Mouse (Mus musculus) midbrain, embryonic 13.5 days (tissue): ENCODE measurements at regions not wholly inside any gene's neighbourhood (a gene's known extent, or its start where the extent isn't known, plus 50 kb on each side); places are given as distances from the start of the nearest gene placed in this dataset.

ENCODE experiments used
- ATAC-seq: fragments of 200-750 bp; cut with Nextera tagmentation; 2 replicates; pipeline ENCODE4 v1.8.0; 2017; ENCODE audit warnings: mild to moderate bottlenecking, moderate TSS enrichment, moderate library complexity
- H3K27ac ChIP-seq: fragments of 300-500 bp; sonication (generic); 2 replicates; pipeline ENCODE4 v1.5.1; 2015; ENCODE audit warnings: inconsistent platforms, mild to moderate bottlenecking, moderate library complexity
- H3K27me3 ChIP-seq: fragments of 300-500 bp; sonication (generic); 2 replicates; pipeline ENCODE4 v1.6.1; 2015; ENCODE audit warnings: mild to moderate bottlenecking, inconsistent platforms
- H3K36me3 ChIP-seq: fragments of 300-500 bp; sonication (generic); 2 replicates; pipeline ENCODE4 v1.6.1; 2015; ENCODE audit warnings: mild to moderate bottlenecking, inconsistent platforms
- H3K4me1 ChIP-seq: fragments of 300-500 bp; sonication (generic); replicated peaks from 2 replicates; pipeline ENCODE4 v1.6.1; 2015; ENCODE audit warnings: inconsistent platforms
- H3K4me2 ChIP-seq: fragments of 300-500 bp; sonication (generic); replicated peaks from 2 replicates; pipeline ENCODE4 v1.6.1; 2015; ENCODE audit warnings: moderate library complexity, mild to moderate bottlenecking, inconsistent platforms
- H3K4me3 ChIP-seq: fragments of 300-500 bp; sonication (generic); replicated peaks from 2 replicates; pipeline ENCODE4 v1.5.1; 2015; ENCODE audit warnings: mild to moderate bottlenecking, inconsistent platforms
- H3K9ac ChIP-seq: fragments of 300-500 bp; sonication (generic); replicated peaks from 2 replicates; pipeline ENCODE4 v1.6.1; 2015; ENCODE audit warnings: mild to moderate bottlenecking, inconsistent platforms
- H3K9me3 ChIP-seq: fragments of 300-500 bp; sonication (generic); 2 replicates; pipeline ENCODE4 v1.6.1; 2016; ENCODE audit warnings: mild to moderate bottlenecking, inconsistent platforms
- WGBS: fragments of 180-500 bp; shearing (Covaris S2); methylation state at CpG from one replicate; pipeline ENCODE4 v1.1.7; 2015; 5-methylcytosine and 5-hydroxymethylcytosine counted together

DNA sequence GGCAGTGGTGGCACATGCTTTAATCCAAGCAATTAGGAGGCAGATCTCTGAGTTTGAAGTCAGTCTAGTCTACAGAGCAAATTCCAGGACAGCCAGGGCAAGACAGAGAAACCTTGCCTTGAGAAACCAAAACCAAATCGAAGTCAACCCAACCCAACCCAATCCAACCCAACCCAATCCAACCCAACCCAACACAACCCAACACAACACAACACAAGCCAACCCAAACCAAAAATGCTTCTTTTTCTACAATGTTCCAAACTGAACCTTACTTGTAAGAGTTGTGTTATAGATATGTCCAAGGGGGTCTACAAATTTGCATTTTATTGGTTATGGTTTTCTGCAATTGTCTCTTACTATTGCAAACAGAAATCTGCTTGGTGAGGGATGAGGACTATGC lies 52.8 kb upstream of the Chodl start:
- H3K36me3 ChIP-seq, result no peaks in the 10 kb centered on the region
- H3K4me3 ChIP-seq, result no peak overlapping the region
- H3K27ac ChIP-seq, result no peak overlapping the region
- no peak overlapping the region for H3K4me2 ChIP-seq
- no peaks in the 10 kb centered on the region for H3K9me3 ChIP-seq
- no peaks in the 10 kb centered on the region for H3K4me1 ChIP-seq
- 88% methylated on average over 1 of the region's 1 CpGs for WGBS
- no peaks in the 10 kb centered on the region for H3K27me3 ChIP-seq
- no peak overlapping the region for H3K9ac ChIP-seq
- no peak for ATAC-seq

GRCm38 (mm10) chr16:78859006-78859405 lies 71.7 kb upstream of the Chodl start:
- 83% methylated on average over 4 of the region's 4 CpGs for WGBS

DNA sequence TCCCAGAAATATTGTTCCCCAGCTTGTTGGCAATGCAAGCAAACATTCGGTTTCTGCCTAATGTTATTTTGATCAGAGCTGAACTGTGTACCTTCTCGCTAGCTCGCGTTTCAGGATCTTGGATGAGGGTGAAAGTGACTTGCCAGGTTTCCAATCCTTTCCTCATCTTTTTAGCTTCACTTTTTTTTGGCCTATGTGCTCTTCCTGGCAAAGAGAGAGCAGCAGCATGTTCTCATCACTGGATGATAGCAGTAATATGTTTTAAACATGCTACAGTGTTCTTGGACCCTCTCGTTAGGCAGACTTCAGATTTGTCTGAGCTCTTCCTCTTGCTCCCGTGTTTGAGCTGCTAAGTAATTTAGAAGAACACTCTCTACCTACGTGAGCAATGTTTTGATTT lies 99.8 kb upstream of the Chodl start:
- no peaks in the 10 kb centered on the region for H3K9me3 ChIP-seq
- no peak for ATAC-seq

More at GRCm38 (mm10) chr16:78859006-78859405, 71.7 kb upstream of the Chodl start:
- H3K4me1 ChIP-seq, result no peaks in the 10 kb centered on the region
- no peaks in the 10 kb centered on the region for H3K9me3 ChIP-seq
- no peak overlapping the region for H3K9ac ChIP-seq
- no peak overlapping the region for H3K4me2 ChIP-seq
- H3K27ac ChIP-seq, result no peak overlapping the region
- H3K27me3 ChIP-seq, result no peaks in the 10 kb centered on the region
- no peaks in the 10 kb centered on the region for H3K36me3 ChIP-seq
- no peak overlapping the region for H3K4me3 ChIP-seq
- ATAC-seq, result no peak

DNA sequence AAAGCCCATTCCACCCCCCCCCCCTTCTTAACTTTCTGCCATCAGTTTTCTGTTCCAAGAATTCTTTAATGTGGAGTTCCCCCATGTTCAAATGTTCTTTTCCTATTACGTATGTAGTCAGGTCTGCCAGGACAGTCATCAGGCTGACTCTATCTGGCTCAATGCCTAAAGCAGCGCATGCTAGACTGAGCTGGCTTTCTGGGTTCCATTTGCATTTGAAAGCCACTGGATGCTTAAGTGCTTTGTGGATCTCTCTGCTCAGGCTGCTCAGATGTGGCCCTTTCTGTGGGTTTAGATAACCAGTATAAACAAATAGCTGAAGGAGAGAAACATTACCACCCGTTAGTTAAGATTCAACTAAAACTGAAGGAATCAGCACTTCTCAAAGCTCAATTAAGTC lies 103.0 kb upstream of the Chodl start:
- peaks cover 11% of the 10 kb centered on the region for H3K4me1 ChIP-seq
- H3K36me3 ChIP-seq, result no peaks in the 10 kb centered on the region
- no peaks in the 10 kb centered on the region for H3K27me3 ChIP-seq
- WGBS, result 10% methylated on average over 3 of the region's 3 CpGs
- no peak overlapping the region for H3K4me2 ChIP-seq
- peak; percentile 96 for ATAC-seq
- no peaks in the 10 kb centered on the region for H3K9me3 ChIP-seq
- no peak overlapping the region; the same call in 1 of the 2 replicates for H3K27ac ChIP-seq
- no peak overlapping the region for H3K9ac ChIP-seq
- no peak overlapping the region for H3K4me3 ChIP-seq

More for the DNA sequence above, 99.8 kb upstream of the Chodl start:
- Histone ChIP-seq H3K36me3 (no peaks in the 10 kb centered on the region), H3K27ac (no peak overlapping the region), H3K4me2 (no peak overlapping the region), H3K27me3 (no peaks in the 10 kb centered on the region), H3K4me1 (peaks cover 11% of the 10 kb centered on the region), H3K9ac (no peak overlapping the region), H3K4me3 (no peak overlapping the region)
- WGBS, result 88% methylated on average over 7 of the region's 7 CpGs

DNA sequence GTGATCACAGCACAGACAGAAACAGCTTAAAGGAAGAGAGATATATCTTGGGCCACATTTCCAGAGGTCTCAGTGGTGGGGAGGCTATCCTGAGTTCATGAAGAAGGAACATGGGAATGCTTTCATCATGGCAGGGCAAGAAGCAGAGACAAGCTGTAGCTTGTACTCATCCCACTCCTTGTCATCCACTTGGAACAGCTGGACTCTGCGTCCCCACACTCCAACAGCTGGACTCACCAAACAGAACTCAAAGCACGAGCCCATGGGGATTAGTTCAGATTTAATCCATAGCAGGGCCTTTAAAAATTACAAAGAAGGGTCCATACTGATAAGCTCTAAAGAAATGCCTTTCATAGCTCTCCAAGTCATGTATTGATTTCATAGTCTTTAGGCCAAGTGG lies 140.7 kb upstream of the Chodl start:
- 63% methylated on average over 2 of the region's 2 CpGs for WGBS
- ATAC-seq, result no peak
- H3K9ac ChIP-seq, result no peak overlapping the region
- H3K27ac ChIP-seq, result no peak overlapping the region
- H3K4me2 ChIP-seq, result no peak overlapping the region
- H3K4me3 ChIP-seq, result no peak overlapping the region
- no peaks in the 10 kb centered on the region for H3K9me3 ChIP-seq
- no peaks in the 10 kb centered on the region for H3K36me3 ChIP-seq
- H3K4me1 ChIP-seq, result no peaks in the 10 kb centered on the region
- no peaks in the 10 kb centered on the region for H3K27me3 ChIP-seq

DNA sequence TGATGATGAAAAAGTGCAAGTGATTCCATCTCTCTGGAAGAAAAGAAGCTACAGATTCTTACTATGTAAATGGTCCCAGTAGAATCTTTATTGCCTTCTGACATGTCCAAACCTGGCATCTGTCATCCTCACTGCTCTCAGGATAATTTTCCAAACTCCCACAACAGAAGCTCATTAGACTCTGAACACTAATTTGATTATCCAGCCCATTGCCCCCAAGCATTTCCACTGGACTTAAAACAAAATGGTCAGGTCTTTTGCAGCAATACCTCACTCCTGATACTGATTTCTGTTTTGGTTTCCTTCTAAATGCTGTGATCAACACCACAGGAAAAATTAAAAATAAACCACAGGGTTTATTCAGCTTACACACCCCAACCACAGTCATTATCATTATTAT lies 171.5 kb upstream of the Chodl start:
- no peak overlapping the region for H3K4me3 ChIP-seq

DNA sequence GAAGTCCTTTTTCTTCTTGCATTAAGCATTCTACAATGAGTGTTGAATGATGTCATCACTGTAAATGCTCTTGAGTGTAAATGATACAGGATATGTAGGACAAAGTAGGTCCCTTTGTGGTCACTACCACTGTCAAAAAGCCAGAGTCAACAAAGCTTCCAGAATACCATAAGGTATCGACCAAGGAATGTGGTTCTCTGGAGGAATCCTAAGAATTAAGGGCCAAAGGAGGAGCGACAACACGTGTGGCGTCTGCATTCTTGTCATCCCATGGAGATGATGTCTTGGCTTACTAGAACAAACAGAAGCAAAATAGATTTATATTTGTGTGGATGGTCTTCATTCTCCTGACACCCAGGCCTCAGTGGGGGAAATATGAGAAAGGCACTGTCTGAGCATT lies 161.4 kb upstream of the D16Ertd472e start:
- no peaks in the 10 kb centered on the region for H3K36me3 ChIP-seq

More for the DNA sequence above, 171.5 kb upstream of the Chodl start:
- Histone ChIP-seq H3K36me3 (no peaks in the 10 kb centered on the region), H3K27me3 (no peaks in the 10 kb centered on the region), H3K4me2 (no peak overlapping the region), H3K4me1 (no peaks in the 10 kb centered on the region), H3K27ac (no peak overlapping the region), H3K9ac (no peak overlapping the region), H3K9me3 (no peaks in the 10 kb centered on the region)
- no peak for ATAC-seq

DNA sequence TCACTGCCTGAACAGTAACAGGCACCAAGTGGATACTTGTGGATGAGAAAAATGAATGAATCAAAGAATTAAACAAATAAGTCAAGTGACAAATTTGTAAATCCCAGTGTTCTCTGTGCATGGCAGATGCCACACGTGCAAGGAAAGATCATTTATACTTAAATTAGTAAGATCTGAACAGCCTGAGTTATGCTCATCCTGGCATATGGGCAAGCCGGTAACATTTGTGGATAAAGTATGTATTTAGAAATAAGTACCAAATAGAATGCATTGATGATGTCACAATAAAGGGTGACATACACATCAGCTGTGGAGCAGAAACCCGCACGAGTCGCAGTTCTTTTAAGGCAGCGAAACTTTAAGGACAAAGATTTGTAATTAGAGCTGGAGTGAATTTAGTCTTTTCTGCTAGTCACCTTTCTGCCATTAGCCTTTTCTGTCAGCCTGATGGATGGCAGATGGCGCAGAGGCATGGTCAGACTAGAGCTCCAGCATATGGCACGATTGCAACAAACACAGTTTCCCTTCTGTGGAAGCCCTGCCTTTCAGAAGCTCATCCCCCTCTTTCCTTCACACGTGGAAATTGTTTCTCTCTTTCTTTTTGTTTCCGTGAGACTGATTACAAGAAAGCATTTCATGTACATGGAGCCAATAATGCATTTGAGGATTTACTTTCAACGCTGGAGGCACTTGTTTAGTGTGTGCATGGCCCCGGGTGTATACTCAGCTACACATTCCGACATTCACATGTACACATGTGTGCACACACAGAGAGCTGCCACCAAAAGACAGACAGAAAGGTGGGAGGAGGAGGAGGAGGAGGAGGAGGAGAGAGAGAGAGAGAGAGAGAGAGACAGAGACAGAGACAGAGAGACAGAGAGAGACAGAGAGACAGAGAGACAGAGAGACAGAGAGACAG lies 154.3 kb upstream of the D16Ertd472e start:
- Histone ChIP-seq H3K9me3 (no peaks in the 10 kb centered on the region), H3K4me1 (no peaks in the 10 kb centered on the region)

More for the DNA sequence above, 161.4 kb upstream of the D16Ertd472e start:
- WGBS, result 88% methylated on average over 4 of the region's 4 CpGs
- Histone ChIP-seq H3K27me3 (no peaks in the 10 kb centered on the region), H3K9me3 (no peaks in the 10 kb centered on the region), H3K4me1 (no peaks in the 10 kb centered on the region), H3K4me3 (no peak overlapping the region), H3K4me2 (no peak overlapping the region), H3K27ac (no peak overlapping the region), H3K9ac (no peak overlapping the region)
- ATAC-seq, result no peak

DNA sequence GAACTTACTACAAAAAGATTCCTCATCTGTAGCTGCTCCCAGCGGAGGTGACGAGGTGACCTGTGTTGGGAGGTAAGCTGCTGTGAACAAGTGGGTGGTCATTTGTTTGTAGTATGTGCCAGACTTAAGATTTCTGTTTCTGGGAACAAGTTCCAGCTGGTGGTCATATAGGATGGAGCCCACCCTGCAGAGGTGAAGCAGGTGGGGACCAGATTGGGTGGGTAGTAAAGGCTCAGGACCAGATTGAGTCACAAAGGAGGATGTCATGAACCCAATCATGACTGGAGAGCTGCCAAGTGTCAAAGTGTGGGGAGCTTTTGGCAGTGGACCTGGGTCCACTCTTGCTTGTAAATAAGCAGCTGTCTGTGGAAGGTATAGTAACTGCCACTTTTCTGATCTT lies 149.0 kb upstream of the D16Ertd472e start:
- Histone ChIP-seq H3K36me3 (no peaks in the 10 kb centered on the region), H3K4me3 (no peak overlapping the region), H3K27ac (no peak overlapping the region), H3K4me2 (no peak overlapping the region), H3K27me3 (no peaks in the 10 kb centered on the region), H3K4me1 (no peaks in the 10 kb centered on the region), H3K9ac (no peak overlapping the region), H3K9me3 (no peaks in the 10 kb centered on the region)
- ATAC-seq, result no peak
- WGBS, result 93% methylated on average over 2 of the region's 2 CpGs

More for the DNA sequence above, 154.3 kb upstream of the D16Ertd472e start:
- H3K4me3 ChIP-seq, result no peak overlapping the region
- no peak overlapping the region for H3K9ac ChIP-seq
- H3K36me3 ChIP-seq, result no peaks in the 10 kb centered on the region
- no peak overlapping the region for H3K27ac ChIP-seq
- no peak for ATAC-seq
- H3K4me2 ChIP-seq, result no peak overlapping the region
- WGBS, result 81% methylated on average over 13 of the region's 13 CpGs
- no peaks in the 10 kb centered on the region for H3K27me3 ChIP-seq

GRCm38 (mm10) chr16:78709943-78710342 lies 133.4 kb upstream of the D16Ertd472e start:
- Histone ChIP-seq H3K4me3 (no peak overlapping the region), H3K36me3 (no peaks in the 10 kb centered on the region), H3K27me3 (no peaks in the 10 kb centered on the region), H3K4me2 (no peak overlapping the region), H3K9me3 (no peaks in the 10 kb centered on the region), H3K27ac (no peak overlapping the region), H3K4me1 (no peaks in the 10 kb centered on the region), H3K9ac (no peak overlapping the region)
- peak; percentile 53; the same call in 1 of the 2 replicates for ATAC-seq
- WGBS, result 67% methylated on average over 7 of the region's 7 CpGs

DNA sequence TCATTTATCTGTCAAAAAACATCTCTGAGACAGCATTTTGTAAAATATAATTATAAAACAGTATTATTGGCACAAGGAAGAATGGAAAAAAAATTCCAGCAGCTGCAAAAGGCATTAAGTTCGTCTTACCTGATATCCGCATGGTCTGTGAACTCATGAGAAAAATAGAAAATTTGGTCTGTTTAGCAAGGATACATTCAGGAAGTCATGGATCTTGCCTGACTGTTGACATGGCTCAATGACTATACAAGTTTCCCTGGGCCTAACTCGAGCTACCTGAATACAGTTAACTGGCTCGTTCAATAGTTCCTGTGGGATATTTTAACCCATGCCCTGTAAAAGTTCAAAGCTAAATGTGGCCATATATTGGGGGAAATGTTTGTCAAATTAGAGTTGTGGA lies 131.1 kb upstream of the D16Ertd472e start:
- H3K36me3 ChIP-seq, result no peaks in the 10 kb centered on the region
- H3K27me3 ChIP-seq, result no peaks in the 10 kb centered on the region
- no peak overlapping the region for H3K4me3 ChIP-seq
- H3K9me3 ChIP-seq, result no peaks in the 10 kb centered on the region
- WGBS, result 89% methylated on average over 4 of the region's 4 CpGs
- H3K27ac ChIP-seq, result no peak overlapping the region
- ATAC-seq, result no peak
- H3K9ac ChIP-seq, result no peak overlapping the region
- H3K4me2 ChIP-seq, result no peak overlapping the region
- no peaks in the 10 kb centered on the region for H3K4me1 ChIP-seq

DNA sequence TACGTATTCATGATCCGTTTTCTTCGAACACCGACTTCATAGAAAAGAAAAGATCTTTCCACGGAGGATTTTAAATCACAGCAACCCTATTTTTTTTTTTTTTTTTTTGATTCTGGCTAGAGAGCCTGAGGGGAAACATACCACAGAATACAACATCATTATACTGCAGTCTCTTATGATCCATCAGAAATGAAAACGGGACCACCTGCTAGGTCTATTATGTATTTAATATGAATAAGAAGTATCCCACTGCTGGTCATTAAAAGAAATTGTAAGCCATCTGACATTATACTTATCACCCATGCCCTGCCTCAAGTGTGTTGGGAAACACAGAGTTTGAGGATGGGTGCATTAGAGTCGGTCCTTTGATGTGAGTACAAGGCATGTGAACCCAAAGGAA lies 130.7 kb upstream of the D16Ertd472e start:
- no peak overlapping the region for H3K27ac ChIP-seq
- no peak overlapping the region for H3K9ac ChIP-seq
- H3K9me3 ChIP-seq, result no peaks in the 10 kb centered on the region
- no peaks in the 10 kb centered on the region for H3K27me3 ChIP-seq
- ATAC-seq, result no peak
- 81% methylated on average over 7 of the region's 7 CpGs for WGBS
- H3K4me1 ChIP-seq, result no peaks in the 10 kb centered on the region
- no peak overlapping the region for H3K4me2 ChIP-seq
- H3K36me3 ChIP-seq, result no peaks in the 10 kb centered on the region
- H3K4me3 ChIP-seq, result no peak overlapping the region
